Mouse (Mus musculus) yolk sac, embryonic 10.5 days (tissue): ENCODE results near the gene Atcay.

ENCODE experiments used
- DNase-seq: peaks from one replicate; pipeline ENCODE4 v3.0.0-alpha.2; 2017; ENCODE audit warnings: low spot score

Gene Atcay

GRCm38 (mm10) chr10:81230438-81231332 lies at the start of gene Atcay:
Atcay (minus strand) TSS chr10:81230833.
- no peak for DNase-seq

DNA sequence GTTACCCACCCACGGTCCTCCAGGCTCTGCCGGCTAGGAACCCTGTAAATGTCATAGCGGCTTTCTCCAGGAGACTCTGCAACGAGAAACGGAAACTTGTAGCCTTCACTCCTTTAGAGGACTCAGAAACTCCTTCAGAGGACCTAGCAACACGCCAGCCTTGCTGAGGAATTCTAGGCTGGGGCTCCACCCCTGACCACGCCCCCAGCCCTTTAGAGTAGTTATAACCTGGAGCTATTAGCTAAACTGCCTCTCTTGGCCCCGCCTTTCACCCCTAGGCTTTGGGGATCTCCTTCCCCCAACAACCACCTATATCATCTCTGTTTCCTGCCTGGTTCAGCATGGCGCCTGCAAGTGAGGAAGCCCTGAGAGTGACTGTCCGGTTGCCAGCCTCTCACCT lies 48.9 kb upstream of the Atcay start:
- DNase-seq, result no peak

GRCm38 (mm10) chr10:81277676-81278075 lies 47.0 kb upstream of the Atcay start:
- DNase-seq, result no peak

DNA sequence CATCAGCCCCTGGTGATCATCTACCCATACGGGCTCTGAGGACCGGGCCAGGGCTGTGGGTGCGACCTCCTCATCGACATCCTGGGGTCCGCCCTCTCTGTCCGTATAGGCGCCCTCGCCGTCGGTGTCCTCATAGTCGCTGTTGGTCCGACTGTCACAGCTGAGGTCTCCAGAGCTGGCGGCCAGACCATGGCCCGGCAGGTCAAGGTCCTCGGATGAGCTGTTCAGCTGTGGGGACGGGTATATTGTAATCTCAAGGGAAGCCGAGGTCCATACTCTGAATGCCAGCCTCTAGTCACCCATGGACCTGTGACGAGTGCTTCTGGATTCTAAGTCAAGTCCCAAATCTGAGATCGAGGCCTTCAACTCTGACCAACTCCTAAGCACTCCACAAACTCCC lies 43.2 kb upstream of the Atcay start:
- no peak for DNase-seq

- no peak for DNase-seq
These were observed 41.7 kb upstream of the Atcay start for GRCm38 (mm10) chr10:81272356-81272755.

- no peak for DNase-seq
These were observed 38.2 kb upstream of the Atcay start for GRCm38 (mm10) chr10:81268643-81269412.

DNA sequence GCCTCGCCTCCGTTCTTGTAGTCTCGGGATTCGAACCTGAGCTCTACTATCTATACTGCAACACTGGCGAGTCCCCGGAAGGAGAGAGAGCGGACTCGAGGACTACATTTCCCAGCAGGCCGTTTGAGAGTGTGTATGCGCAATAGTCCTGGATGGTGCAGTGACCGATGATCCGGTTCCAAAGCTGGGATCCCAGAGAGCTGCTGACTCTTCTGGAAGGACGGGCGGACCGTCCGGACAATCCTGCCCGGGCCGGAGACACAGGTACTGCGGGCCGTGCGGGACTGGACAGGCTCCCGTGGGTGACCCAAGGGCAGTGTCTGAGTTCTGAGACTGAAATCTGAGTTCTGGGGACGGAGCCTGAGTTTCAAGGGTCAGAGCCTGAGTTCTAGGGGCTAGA lies 37.4 kb upstream of the Atcay start:
- DNase-seq, result peak; percentile 88

DNA sequence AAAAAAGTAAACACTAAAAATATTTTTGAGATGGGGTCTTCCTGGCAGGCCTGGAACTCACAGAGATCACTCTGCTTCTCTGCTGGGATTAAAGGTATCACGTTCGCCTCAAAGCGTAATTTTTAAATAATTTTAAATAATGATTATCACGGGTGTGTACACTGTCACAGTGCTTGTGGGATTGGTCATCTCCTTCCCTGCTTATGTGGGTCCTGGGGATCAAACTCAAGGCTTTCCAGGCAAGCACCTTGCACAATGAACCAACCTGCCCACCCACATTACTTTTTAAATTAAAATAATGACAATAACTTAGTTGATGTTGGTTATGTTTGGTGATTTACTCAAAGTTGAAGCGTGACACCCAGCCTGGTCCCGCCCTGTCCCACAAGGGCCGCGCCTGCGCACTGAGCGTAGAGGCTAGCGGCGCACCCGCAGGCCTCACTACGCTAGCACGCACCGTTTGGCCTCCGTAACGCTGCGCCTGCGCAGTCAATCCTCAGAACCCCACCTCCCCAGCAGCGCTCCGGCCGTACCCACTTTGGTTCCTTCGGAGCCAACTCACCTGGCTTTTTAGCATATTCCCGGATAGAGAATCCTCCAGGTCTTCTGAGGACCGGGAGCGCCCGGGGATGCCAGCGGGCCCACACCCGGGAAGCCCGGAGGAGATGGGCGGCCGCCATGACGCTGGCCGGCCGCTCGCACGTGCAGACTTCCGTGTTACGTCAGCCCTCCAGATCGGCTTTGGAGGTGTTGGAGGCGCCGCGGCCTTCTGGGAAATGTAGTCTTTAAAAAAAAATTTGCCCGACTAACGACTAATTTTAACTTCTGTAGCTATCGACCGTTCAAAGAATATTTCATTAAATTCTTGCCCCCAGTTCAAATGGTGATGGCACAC lies 35.8 kb upstream of the Atcay start, which contains the start of the genes Mrpl54 and Apba3:
Mrpl54 (minus strand) TSS at position 724 of the 895 bp plus-strand sequence.
Apba3 (plus strand) TSS at position 750 of the 895 bp plus-strand sequence.
- DNase-seq, result peak; percentile 96

GRCm38 (mm10) chr10:81265540-81265939 lies 34.9 kb upstream of the Atcay start:
- no peak for DNase-seq

DNA sequence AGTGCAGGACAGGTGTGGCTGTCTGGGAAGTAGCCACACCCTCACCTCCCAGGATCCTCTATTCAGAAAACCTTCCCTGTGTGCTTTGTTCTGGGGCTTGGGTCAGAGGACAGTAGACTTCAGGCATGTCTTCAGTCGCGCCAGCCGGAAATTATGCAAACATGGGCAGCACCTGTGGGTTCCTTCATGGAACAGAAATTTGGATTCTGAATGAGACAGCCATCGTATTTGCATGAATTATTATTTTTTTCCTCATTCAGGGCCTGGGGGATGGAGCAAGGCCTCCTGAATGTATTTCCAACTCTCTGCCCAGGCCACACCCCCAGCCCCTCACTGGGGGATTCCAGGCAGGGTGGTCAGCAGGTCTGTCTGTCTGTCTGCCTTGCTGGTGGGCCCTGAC lies 30.4 kb upstream of the Atcay start:
- DNase-seq, result no peak

DNA sequence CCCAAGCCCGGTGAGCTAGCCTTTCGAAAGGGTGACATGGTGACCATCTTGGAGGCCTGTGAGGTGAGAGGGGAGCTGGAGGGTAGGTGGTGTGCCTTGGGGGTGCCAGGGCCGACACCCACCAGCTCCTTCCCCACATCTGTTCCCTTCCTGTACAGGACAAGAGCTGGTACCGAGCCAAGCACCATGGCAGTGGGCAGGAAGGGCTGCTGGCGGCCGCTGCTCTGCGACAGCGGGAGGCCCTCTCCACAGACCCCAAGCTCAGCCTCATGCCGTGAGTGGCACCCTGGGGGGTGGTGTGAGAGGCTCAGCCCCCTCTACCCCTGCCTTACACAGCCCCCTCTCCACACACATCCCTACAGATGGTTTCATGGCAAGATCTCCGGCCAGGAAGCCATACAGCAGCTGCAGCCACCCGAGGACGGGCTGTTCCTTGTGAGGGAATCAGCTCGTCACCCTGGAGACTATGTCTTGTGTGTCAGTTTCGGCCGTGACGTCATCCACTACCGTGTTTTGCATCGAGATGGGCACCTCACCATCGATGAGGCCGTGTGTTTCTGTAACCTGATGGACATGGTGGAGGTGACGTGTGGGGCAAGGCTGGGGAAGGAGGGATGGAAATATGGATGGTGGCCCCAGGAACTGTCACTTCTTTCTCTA lies 28.7 kb upstream of the Atcay start:
- DNase-seq, result no peak

- no peak for DNase-seq
These were observed 26.8 kb upstream of the Atcay start for GRCm38 (mm10) chr10:81257158-81258039.

GRCm38 (mm10) chr10:81254886-81255285 lies 24.3 kb upstream of the Atcay start:
- DNase-seq, result no peak

DNA sequence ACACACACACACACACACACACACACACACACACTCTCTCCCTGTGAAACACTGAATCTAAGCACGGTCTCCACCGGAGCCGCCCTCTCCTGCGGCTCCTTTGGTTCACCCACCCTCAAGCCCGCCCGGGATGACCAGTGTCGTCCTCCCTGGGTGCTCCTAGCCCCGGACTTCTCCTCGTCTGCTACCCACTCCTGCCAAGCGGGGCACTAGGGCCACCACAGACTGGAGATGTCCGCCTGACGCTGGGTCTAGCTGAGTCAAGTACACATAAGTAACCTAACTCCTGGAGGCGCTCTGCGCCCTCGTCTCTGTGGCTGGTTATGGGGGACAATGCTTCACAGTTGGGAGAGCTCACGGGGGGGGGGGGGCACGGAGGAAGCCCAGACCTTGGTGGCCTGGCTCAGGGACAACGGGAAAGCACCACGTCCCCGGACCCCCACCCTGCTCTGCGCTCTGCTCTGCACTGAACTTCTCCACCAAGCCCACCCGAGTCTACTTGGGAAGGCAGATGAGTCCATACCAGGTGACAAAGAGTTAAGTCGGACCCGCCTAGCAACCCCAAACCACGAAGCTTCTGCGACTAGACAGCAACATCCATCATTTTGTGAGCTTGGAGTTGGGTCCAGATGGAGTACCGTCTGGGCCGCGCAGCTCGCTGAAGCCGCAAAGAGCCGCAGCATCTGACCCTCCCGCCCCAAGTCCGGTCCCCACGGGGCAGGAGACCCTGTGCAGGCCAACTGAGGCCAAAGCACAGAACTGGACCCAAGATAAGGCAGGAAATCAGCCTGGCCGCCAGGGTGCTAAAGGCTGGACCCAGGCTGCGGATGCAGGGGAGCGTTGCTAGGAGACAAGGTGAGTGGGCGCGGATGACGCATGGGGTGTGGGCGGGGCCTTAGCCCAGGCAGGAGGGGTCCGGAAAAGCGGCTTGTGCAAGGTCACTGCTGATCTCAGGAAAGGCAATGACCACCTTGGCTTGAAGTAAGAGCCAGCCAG lies 22.1 kb upstream of the Atcay start, which contains the start of gene Matk:
Matk (plus strand) TSS at position 512 of the 996 bp plus-strand sequence.
- no peak for DNase-seq

DNA sequence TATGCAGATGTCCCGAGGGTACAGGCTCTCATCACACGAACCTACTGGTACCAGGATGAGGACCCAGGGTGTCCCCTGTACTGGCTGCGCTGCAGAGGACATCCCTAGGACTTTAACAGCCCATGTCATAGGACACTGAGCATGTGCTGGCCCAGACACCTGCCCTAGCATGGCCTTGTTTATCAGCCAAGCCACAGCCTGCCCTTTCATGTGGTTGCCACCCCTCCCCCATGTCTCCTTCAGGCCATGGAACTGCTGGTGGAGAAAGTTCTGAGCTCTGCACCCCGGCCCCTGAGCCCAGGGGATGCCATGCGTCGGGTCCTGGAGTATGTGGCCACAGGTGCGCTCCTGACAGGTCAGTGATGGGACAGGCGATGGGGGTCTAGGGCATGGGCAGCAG lies 18.8 kb upstream of the Atcay start:
- no peak for DNase-seq

GRCm38 (mm10) chr10:81247804-81248203 lies 17.2 kb upstream of the Atcay start:
- no peak for DNase-seq

DNA sequence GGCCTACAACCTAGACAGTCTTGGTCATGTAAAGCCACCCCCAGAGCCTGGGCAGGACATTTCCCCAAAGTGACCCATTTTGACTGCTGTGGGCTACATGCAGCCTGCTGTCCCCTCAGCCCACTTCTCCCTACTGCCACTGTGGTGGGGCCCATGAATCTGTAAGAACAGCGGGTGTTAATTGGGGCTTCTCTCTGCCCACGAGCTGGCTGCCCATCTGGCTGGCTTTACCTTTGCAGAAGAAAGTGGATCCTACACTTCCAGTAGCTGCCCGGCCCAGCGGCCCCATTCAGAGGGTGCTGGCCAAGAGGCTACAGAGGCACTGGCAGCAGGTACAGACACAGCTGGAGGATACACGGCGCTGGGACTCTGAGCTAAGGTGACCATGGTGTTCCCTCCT lies 14.5 kb upstream of the Atcay start:
- DNase-seq, result no peak

- DNase-seq, result peak; percentile 68
These were observed 14.0 kb upstream of the Atcay start for GRCm38 (mm10) chr10:81244595-81244994.

DNA sequence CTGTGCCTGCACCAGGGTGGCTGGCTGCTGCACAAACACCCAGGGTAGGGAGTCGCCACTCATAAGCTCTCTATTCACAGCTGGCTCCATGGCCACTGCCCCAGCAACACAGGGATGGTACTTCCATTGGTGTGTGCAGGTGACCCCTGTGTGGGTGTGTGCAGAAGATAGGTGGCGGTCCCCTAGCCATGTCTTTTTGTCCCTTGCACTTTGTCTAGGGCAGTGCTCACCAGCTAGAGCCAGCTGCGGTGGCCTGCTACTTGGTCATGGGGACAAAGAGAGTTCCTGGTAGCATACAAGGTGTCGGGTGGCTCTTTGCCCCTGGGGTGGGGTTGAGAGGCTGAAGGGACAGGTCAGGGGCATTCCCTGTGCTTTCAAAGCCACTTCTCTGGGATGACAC lies 13.5 kb upstream of the Atcay start:
- DNase-seq, result no peak
